Mouse (Mus musculus) frontal cortex, postnatal 25 days (tissue): ENCODE data around the gene Esrrg.

Source experiments
- DNase-seq, 2 experiments: peaks; one replicate each; pipeline ENCODE4 v3.0.0; 2022; ENCODE audit warnings: low spot score in 2 of 2

Esrrg gene

GRCm38 (mm10) chr1:188154466-188155110 is 546.0 kb downstream of the Esrrg start:
- DNase-seq, result no peak

DNA sequence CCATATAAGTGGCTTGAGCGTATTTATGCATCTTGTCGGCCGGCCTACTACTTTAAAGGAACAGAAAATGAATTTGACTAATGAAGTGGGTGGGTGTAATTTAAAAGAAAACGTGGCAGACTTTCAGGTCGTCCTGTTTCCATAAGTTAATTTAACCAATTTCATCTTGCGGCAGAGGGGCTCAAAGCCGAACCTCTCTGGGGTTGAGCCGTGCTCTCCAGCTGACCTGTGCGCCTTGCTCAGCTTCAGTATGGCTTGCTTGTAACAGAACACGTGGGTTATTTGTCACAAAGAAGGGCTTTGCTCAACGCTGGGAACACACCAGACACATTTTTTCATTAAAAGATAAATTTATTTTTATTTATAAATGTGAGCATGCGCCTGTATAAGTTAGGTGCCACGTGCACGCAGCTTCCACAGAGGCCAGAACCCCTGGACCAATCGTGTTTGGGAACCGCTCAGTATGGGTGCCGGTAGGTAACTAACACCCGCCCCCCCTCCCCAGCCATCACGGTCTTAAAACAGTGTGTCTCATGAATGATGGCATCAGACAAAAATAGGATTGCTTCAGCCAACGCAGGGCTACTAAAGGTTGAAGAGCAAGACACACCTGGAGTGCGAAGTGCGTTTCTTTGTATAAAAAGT is 546.7 kb downstream of the Esrrg start:
- DNase-seq, result no peak

GRCm38 (mm10) chr1:188156520-188156919 is 547.9 kb downstream of the Esrrg start:
- no peak for DNase-seq

- DNase-seq, result no peak
These were observed 548.8 kb downstream of the Esrrg start for GRCm38 (mm10) chr1:188157237-188157955.

DNA sequence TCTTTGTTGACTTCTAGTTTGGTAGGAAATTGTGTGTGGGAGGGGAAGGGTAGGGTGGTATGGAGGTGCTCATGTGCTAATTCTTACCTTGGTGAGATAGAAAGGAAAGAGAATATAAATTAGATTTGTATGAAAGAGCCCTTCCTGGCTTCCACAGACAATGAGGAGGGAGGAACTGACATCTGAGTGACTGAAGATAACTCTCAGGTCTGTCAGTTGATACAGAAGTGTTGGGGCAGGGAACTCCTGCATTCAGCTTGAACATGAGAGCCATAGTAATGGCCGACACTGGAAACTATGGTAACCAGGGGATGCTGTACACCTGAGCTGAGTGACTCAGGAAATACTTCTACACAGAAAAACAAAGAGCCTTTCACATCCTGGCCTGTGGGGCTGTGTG is 550.1 kb downstream of the Esrrg start:
- DNase-seq, result no peak

GRCm38 (mm10) chr1:188159108-188159507 is 550.5 kb downstream of the Esrrg start:
- no peak for DNase-seq

GRCm38 (mm10) chr1:188163058-188163457 is 554.5 kb downstream of the Esrrg start:
- DNase-seq, result no peak

GRCm38 (mm10) chr1:188164251-188164650 is 555.7 kb downstream of the Esrrg start:
- no peak for DNase-seq

- DNase-seq, result no peak
These were observed 565.3 kb downstream of the Esrrg start for GRCm38 (mm10) chr1:188173859-188174258.

DNA sequence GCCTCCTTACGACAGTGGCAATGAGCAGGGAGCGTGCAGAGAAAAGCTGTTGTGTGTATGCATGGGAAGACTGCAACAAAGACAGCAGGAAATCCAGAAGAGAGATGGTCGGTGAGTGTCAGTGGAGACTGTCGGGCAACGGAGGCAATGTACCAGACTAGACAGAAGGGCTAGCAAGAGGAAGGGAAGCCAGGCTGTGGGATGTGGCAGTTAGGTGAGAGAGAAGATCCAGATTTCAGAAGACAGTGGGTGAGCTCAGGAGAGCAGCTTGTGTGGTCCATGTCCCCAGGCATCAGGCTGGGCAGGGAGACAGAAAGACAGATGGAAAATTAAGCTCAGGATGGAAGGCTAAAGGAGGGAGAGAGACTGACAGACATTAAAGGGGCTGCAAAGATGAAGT is 574.4 kb downstream of the Esrrg start:
- no peak for DNase-seq

GRCm38 (mm10) chr1:188186440-188187117 is 578.0 kb downstream of the Esrrg start:
- DNase-seq, result no peak

DNA sequence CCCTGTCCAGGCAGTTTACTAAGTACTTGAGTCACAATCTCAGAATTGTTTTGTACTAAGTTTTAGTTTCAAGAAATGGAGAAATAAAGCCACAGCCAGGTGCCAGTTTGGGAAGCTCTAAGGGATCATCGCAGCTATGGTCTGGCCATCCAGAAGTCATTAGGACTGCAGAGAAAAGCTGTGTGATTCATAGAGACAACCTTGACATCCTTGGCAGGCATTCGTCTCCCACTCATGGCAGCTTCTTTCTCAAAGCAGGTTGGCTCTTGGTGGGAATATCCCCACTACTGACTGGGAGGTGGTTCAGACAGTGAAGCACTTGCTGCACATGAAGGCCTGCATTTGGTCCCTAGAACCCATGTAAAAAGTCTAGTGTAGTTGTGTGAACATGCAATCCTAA is 584.4 kb downstream of the Esrrg start:
- no peak for DNase-seq

DNA sequence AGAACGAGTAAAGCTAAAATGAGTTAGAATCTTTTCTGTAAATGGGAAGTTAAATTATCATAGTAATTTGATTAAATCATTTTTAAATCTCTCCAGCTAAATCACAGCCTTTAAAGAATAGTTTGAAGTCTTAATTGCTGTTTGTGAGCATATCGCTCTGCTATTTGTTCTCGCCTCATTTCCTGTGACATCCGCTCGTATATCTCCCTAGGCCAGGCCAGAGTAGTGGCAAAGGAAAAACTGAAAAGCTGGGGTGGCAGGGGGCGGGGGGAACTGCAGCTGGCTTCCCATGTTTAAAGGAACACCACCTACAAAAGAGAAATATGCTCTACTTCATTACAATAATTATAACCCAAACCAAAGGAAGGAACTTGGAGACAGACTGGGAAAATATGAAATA is 598.8 kb downstream of the Esrrg start:
- no peak for DNase-seq

DNA sequence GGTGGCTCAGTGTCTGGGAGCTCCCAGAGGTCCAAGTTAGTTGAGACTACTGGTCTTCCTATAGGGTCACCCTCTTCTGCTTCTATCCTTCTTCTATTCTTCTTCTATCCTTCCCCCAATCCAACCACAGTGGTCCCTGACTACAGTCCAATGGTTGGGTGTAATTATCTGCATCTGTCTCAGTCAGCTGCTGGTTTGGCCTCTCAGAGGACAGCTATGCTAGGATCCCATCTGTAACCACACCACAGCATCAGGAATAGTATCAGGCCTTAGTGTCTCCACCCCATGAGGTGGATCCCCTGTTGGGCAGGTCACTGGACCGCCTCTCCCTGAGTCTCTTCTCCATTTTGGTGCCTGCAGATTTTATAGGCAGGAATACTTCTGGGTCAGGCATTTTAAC is 600.4 kb downstream of the Esrrg start:
- DNase-seq, result no peak

- no peak for DNase-seq
These were observed 606.5 kb downstream of the Esrrg start for GRCm38 (mm10) chr1:188214885-188215611.

- no peak for DNase-seq
These were observed 612.7 kb downstream of the Esrrg start for GRCm38 (mm10) chr1:188221226-188221792.

GRCm38 (mm10) chr1:188233036-188233724 is 624.6 kb downstream of the Esrrg start:
- no peak for DNase-seq

DNA sequence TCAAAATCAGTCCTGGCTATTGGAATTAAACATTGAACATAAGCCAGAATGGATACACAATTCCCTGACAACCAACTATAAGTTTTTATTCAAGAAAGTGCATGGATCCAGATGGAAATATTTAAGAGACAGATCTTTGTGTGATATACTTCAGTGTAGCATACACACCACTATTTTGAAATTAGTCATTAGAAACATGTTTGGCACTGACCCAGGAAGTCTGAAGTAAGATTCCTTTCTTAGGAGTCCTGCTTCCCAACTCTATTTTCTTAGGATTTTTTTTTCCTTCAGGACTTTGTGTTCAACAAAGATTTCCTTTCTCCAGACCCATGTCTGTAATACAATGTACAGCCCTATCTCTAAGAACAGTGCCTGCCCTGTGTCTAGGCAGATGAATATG is 630.0 kb downstream of the Esrrg start:
- no peak for DNase-seq

GRCm38 (mm10) chr1:188241766-188242165 is 633.2 kb downstream of the Esrrg start:
- DNase-seq, result no peak

- DNase-seq, result no peak
These were observed 648.9 kb downstream of the Esrrg start for GRCm38 (mm10) chr1:188257500-188257899.
